9 mouse cellular contexts compared by ENCODE assay signal in genomic region chr15:81697847-81698246, GRCm38 (mm10). TPM values are rescaled to one million over a fixed set of nuclear protein-coding genes. Genes with fewer than 3 reads are reported as not detected.
DNase-seq lines count a peak whose midpoint lies in the region.
"Had no signal": no experiment of that assay in that cellular context is flagged by ENCODE, and none has a peak within 500 bp of the region (broad histone marks: within the 10 kb centered on the region; RNA-seq: fewer than 3 reads in every experiment).

No protein-coding gene starts in this region.

- DNase-seq in heart, adult 18-20 months = peak; percentile 17 to 48
- DNase-seq in heart, postnatal 4 days = no peak
- DNase-seq in A20 (ENCODE audit: low read depth, low spot score) (peak; percentile 61), R1 (ENCODE audit: low read depth, low spot score) (peak; percentile 80)
- DNase-seq in forelimb bud, embryonic 11.5 days (ENCODE audit: low read depth, low spot score) = peak; percentile 35
- DNase-seq in retina, adult 2 months (ENCODE audit: low read depth, low spot score) = peak; percentile 13
- no peak for DNase-seq in spleen, adult 12 weeks (ENCODE audit: low spot score)
- DNase-seq in urinary bladder, adult 18-20 months (ENCODE audit: low spot score in 2 of 2) = no peak

RNA-seq across cellular contexts. Expression of gene Chadl, which starts 0.8 kb away (rescaled TPM):
- total RNA-seq in heart, adult 18-20 months (2021) = 1 to 10 TPM in 1 of 2 experiments, under 1 TPM in 1; 0.92 to 2.2 TPM
- total RNA-seq in heart, postnatal 4 days (2021) = 1 to 10 TPM in 1 of 2 experiments, under 1 TPM in 1; 0.76 to 1.5 TPM
- total RNA-seq: neutrophil, adult 5-6 weeks had no signal

RNA-seq across cellular contexts. Expression of gene L3mbtl2, which starts 34.2 kb away (rescaled TPM):
- 10 to 100 TPM; 11.9 to 14.1 TPM for total RNA-seq in heart, adult 18-20 months (2021)
- total RNA-seq in heart, postnatal 4 days (2021) = 10 to 100 TPM; 19.3 to 20.2 TPM

RNA-seq across cellular contexts. Expression of gene Zc3h7b, which starts 47.0 kb away (rescaled TPM):
- total RNA-seq in heart, adult 18-20 months (2021) = 10 to 100 TPM; 57.2 to 68.1 TPM
- total RNA-seq in heart, postnatal 4 days (2021) = 10 to 100 TPM; 78.6 to 88.9 TPM

RNA-seq across cellular contexts. Expression of gene Rangap1, which starts 47.5 kb away (rescaled TPM):
- total RNA-seq in heart, adult 18-20 months (2021) = 10 to 100 TPM; 29.4 to 30.4 TPM
- 10 to 100 TPM; 82.7 to 88.8 TPM for total RNA-seq in heart, postnatal 4 days (2021)

Comparison
In these comparisons a context has a peak if more than half of its experiments do, and no peak if none do; other contexts are left out.
1. DNase-seq: peak in heart, adult 18-20 months (2 of 2), A20 (single experiment), R1 (single experiment), forelimb bud, embryonic 11.5 days (single experiment) and retina, adult 2 months (single experiment); none in heart, postnatal 4 days (single experiment), spleen, adult 12 weeks (single experiment) and urinary bladder, adult 18-20 months (0 of 2).